Mouse (Mus musculus) E14TG2a.4 (cell line): Measurements from ENCODE around the gene Gzf1.

Source experiments
- CTCF ChIP-seq: conservative IDR thresholded peaks from 2 replicates; pipeline ENCODE4 v1.5.1; 2014; ENCODE audit warnings: low read length
- NANOG ChIP-seq: IDR thresholded peaks from 2 replicates; pipeline ENCODE4 v1.6.1; 2014; ENCODE audit warnings: borderline replicate concordance, low read length, mixed read lengths
- POU5F1 ChIP-seq: IDR thresholded peaks from 2 replicates; pipeline ENCODE4 v1.6.1; 2014; ENCODE audit warnings: low read length, borderline replicate concordance

DNA sequence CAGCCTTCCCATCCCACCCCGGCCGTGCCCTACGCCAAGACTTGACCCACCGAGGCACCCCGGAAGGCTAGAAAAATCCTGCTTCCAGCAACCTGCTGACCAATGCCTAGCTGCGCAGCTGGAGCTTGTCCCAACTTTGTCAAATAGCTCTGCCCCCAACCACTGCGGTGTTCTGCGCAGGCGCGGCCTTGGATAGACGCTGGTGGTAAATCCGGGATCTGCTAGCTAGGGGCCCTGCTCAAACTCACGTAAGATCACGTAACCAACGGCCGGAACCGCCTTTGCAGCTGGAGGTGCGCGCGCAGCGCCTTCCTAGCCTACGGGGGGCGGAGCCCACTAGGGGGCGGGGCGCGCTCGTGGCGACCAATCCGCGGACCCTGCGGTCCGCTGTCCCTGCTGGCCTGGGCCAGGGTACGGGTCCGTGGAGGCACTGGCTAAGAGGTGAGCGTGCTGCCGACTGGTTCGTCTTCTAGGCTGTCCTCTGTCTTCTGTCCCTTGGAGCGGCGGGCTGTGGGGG, at the start of gene Gzf1:
- TF ChIP-seq CTCF (no peak), POU5F1 (no peak), NANOG (no peak)
